Mouse (Mus musculus) forebrain, embryonic 12.5 days (tissue): Measurements from ENCODE around the gene Sncb. TPM values are rescaled to one million over a fixed set of nuclear protein-coding genes. Genes with fewer than 3 reads are reported as not detected.

Source experiments
- ATAC-seq: fragments of 200-750 bp; cut with Nextera tagmentation; 2 replicates; pipeline ENCODE4 v1.8.0; 2017; ENCODE audit warnings: moderate TSS enrichment; ENCODE audit not compliant: low FRiP score
- H3K27ac ChIP-seq: fragments of 300-500 bp; sonication (generic); 2 replicates; pipeline ENCODE4 v1.5.1; 2016; ENCODE audit warnings: mild to moderate bottlenecking
- H3K27me3 ChIP-seq: fragments of 300-500 bp; sonication (generic); 2 replicates; pipeline ENCODE4 v1.6.1; 2016; ENCODE audit warnings: mild to moderate bottlenecking
- H3K36me3 ChIP-seq: fragments of 300-500 bp; sonication (generic); replicated peaks from 2 replicates; pipeline ENCODE4 v1.6.1; 2016; ENCODE audit warnings: mild to moderate bottlenecking
- H3K4me1 ChIP-seq: fragments of 300-500 bp; sonication (generic); 2 replicates; pipeline ENCODE4 v1.6.1; 2016
- H3K4me2 ChIP-seq: fragments of 300-500 bp; sonication (generic); 2 replicates; pipeline ENCODE4 v1.6.1; 2016; ENCODE audit warnings: mild to moderate bottlenecking, moderate library complexity
- H3K4me3 ChIP-seq: fragments of 300-500 bp; sonication (generic); replicated peaks from 2 replicates; pipeline ENCODE4 v1.5.1; 2016; ENCODE audit warnings: mild to moderate bottlenecking
- H3K9ac ChIP-seq: fragments of 300-500 bp; sonication (generic); 2 replicates; pipeline ENCODE4 v1.6.1; 2016; ENCODE audit warnings: mild to moderate bottlenecking
- H3K9me3 ChIP-seq: fragments of 300-500 bp; sonication (generic); 2 replicates; pipeline ENCODE4 v1.6.1; 2016
- WGBS: fragments of 180-500 bp; shearing (Covaris S2); methylation state at CpG from one replicate; pipeline ENCODE4 v1.1.7; 2016; 5-methylcytosine and 5-hydroxymethylcytosine counted together
- polyA plus RNA-seq: library from polyadenylated mRNA; unstranded; fragments of >200 nt; fragmentation: Nextera tagmentation; extraction: Ambion mirVana; gene quantifications from 2 replicates; pipeline ENCODE4 v1.2.1, GENCODE M21; 2016

Sncb gene
- polyA plus RNA-seq, 1 experiment from 2014 or later: 3.6 TPM

GRCm38 (mm10) chr13:54765281-54766191 lies 859 bp downstream of the Sncb start:
- H3K9ac ChIP-seq: peak overlapping the region; percentile 57
- no peak overlapping the region for H3K27ac ChIP-seq
- H3K36me3 ChIP-seq: no peaks in the 10 kb centered on the region
- peaks cover 22% of the 10 kb centered on the region for H3K4me1 ChIP-seq
- ATAC-seq: peak; percentile 50; the same call in 1 of the 2 replicates
- peaks cover 72% of the 10 kb centered on the region for H3K27me3 ChIP-seq
- peak overlapping the region; percentile 49 for H3K4me3 ChIP-seq
- WGBS: 4% methylated on average over 44 of the region's 44 CpGs
- no peaks in the 10 kb centered on the region for H3K9me3 ChIP-seq
- H3K4me2 ChIP-seq: peak overlapping the region; percentile 84

DNA sequence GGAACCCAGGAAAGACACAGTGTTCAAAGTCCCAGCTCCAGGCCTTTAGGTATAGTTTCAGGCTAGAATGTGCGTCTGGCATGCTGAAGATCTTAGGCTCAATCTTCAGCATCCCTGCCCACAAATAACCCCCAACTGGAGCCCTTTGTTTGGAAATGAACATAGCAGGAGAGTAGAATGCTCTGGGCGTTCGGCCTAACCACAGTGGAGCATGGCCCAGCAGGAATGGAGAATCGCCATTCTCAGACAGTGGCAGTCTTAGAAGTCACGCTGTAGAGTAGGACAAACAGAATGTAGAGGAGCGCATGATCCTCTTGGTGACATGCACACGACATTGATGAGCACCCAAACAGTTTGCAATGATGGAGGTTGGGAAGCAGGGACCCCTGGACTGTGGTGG lies 5.5 kb downstream of the Sncb start:
- Histone ChIP-seq H3K27ac (no peak overlapping the region), H3K4me1 (peaks cover 43% of the 10 kb centered on the region), H3K9me3 (no peaks in the 10 kb centered on the region), H3K4me2 (no peak overlapping the region), H3K27me3 (peaks cover 76% of the 10 kb centered on the region), H3K4me3 (no peak overlapping the region), H3K9ac (no peak overlapping the region), H3K36me3 (no peaks in the 10 kb centered on the region)
- ATAC-seq: no peak
- 73% methylated on average over 7 of the region's 7 CpGs for WGBS

- no peak overlapping the region for H3K27ac ChIP-seq
These were observed 6.1 kb downstream of the Sncb start for GRCm38 (mm10) chr13:54760164-54760795.

GRCm38 (mm10) chr13:54759496-54759895 lies 6.9 kb downstream of the Sncb start:
- Histone ChIP-seq H3K4me3 (peak overlapping the region; percentile 47; the same call in 1 of the 2 replicates), H3K9me3 (no peaks in the 10 kb centered on the region), H3K4me1 (peaks cover 43% of the 10 kb centered on the region), H3K27me3 (peaks cover 69% of the 10 kb centered on the region), H3K9ac (no peak overlapping the region; the same call in 1 of the 2 replicates), H3K27ac (no peak overlapping the region), H3K36me3 (no peaks in the 10 kb centered on the region), H3K4me2 (peak overlapping the region; percentile 85)
- 10% methylated on average over 7 of the region's 7 CpGs for WGBS
- no peak for ATAC-seq

More at GRCm38 (mm10) chr13:54760164-54760795, 6.1 kb downstream of the Sncb start:
- Histone ChIP-seq H3K4me3 (no peak overlapping the region), H3K9me3 (no peaks in the 10 kb centered on the region), H3K27me3 (peaks cover 74% of the 10 kb centered on the region), H3K4me2 (no peak overlapping the region), H3K4me1 (peaks cover 41% of the 10 kb centered on the region), H3K36me3 (no peaks in the 10 kb centered on the region), H3K9ac (no peak overlapping the region)
- ATAC-seq: no peak
- WGBS: 64% methylated on average over 8 of the region's 8 CpGs

- H3K36me3 ChIP-seq: no peaks in the 10 kb centered on the region
- H3K4me1 ChIP-seq: peaks cover 46% of the 10 kb centered on the region
- H3K27ac ChIP-seq: peak overlapping the region; percentile 94
- peaks cover 66% of the 10 kb centered on the region for H3K27me3 ChIP-seq
- H3K4me3 ChIP-seq: peak overlapping the region; percentile 47
- peak; percentile 30; the same call in 1 of the 2 replicates for ATAC-seq
- H3K9me3 ChIP-seq: no peaks in the 10 kb centered on the region
- peak overlapping the region; percentile 61 for H3K9ac ChIP-seq
- 0% methylated on average over 29 of the region's 29 CpGs for WGBS
- peak overlapping the region; percentile 85 for H3K4me2 ChIP-seq
These were observed 7.5 kb downstream of the Sncb start for GRCm38 (mm10) chr13:54758756-54759470.

- peak; percentile 86 for ATAC-seq
- peaks cover 46% of the 10 kb centered on the region for H3K4me1 ChIP-seq
- peak overlapping the region; percentile 61 for H3K9ac ChIP-seq
- H3K27ac ChIP-seq: peak overlapping the region; percentile 94
- H3K27me3 ChIP-seq: peaks cover 64% of the 10 kb centered on the region
- no peaks in the 10 kb centered on the region for H3K9me3 ChIP-seq
- peak overlapping the region; percentile 47 for H3K4me3 ChIP-seq
- H3K36me3 ChIP-seq: no peaks in the 10 kb centered on the region
- H3K4me2 ChIP-seq: peak overlapping the region; percentile 85
- under 1% methylated on average over 43 of the region's 43 CpGs for WGBS
These were observed 8.2 kb downstream of the Sncb start for GRCm38 (mm10) chr13:54758045-54758755.

DNA sequence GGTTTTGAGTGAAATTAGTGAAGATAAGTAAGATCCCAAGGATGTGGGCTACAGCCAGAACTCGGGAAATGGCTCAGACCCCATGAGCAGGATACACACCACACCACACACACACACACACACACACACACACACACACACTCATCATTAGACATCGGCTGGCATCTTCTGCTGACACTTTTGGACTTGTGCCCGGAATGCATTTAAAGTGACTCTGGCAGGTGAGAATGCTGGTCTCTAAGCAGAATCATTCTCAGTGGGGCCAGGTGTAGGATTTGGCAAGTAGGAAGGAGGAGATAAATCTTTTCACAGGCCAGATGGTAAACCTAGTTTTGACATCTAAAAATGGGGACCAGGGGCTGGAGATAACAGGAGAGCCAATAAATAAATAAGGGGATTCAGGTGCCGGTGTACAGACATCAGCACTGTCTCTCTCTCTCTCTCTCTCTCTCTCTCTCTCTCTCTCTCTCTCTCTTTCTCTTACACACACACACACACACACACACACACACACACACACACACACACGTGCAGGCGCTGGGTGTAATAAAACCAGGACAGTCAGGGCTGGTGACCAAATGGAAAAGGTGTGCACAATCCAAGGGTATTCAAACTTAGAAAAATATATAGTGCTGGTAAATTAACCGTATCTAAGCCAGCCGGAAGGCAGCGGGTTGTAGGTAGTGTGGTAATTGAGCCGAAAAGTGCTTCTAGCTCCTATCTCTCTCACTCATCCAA lies 9.1 kb downstream of the Sncb start:
- Histone ChIP-seq H3K27me3 (peaks cover 63% of the 10 kb centered on the region), H3K4me3 (peak overlapping the region; percentile 47), H3K9me3 (no peaks in the 10 kb centered on the region), H3K4me1 (peaks cover 46% of the 10 kb centered on the region), H3K9ac (peak overlapping the region; percentile 61; the same call in 1 of the 2 replicates), H3K4me2 (peak overlapping the region; percentile 85), H3K27ac (peak overlapping the region; percentile 94), H3K36me3 (no peaks in the 10 kb centered on the region)
- no peak for ATAC-seq
- WGBS: 37% methylated on average over 10 of the region's 10 CpGs

DNA sequence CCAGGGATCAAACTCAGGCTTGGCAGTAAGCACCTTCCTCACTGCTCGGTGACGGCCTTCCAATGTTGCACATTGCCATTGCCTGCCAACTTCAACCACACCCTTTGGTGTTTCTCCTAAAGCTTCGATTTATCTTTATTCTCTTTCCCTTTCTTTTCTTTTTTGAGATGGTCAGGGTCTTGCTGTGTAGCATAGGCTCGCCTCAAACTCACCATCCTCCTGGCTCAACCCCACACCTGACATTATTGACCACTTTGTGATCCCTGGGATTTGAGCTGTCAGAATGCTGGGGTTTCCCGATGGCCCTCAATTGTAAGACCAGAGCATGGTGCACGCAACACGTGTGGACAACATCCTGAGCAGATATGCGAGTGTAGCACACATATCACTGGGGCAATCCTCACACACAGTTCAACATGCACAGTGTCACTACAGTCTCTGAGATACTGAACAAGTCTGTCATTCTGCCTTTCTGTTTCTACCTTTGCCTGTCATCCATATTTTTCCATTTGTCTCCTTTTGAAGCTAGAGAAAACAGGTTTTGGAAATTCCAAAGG lies 10.2 kb downstream of the Sncb start:
- WGBS: 89% methylated on average over 8 of the region's 8 CpGs
- no peak overlapping the region for H3K27ac ChIP-seq
- H3K4me3 ChIP-seq: no peak overlapping the region
- no peak overlapping the region for H3K9ac ChIP-seq
- no peaks in the 10 kb centered on the region for H3K36me3 ChIP-seq
- H3K27me3 ChIP-seq: peaks cover 65% of the 10 kb centered on the region
- no peaks in the 10 kb centered on the region for H3K9me3 ChIP-seq
- H3K4me2 ChIP-seq: no peak overlapping the region
- H3K4me1 ChIP-seq: peaks cover 46% of the 10 kb centered on the region
- ATAC-seq: no peak

- H3K4me1 ChIP-seq: peaks cover 43% of the 10 kb centered on the region
- no peaks in the 10 kb centered on the region for H3K9me3 ChIP-seq
- no peak overlapping the region for H3K4me3 ChIP-seq
- peaks cover 64% of the 10 kb centered on the region for H3K27me3 ChIP-seq
- H3K27ac ChIP-seq: peak overlapping the region; percentile 75
- WGBS: 25% methylated on average over 9 of the region's 9 CpGs
- H3K36me3 ChIP-seq: no peaks in the 10 kb centered on the region
- ATAC-seq: no peak
- no peak overlapping the region for H3K9ac ChIP-seq
- peak overlapping the region; percentile 17; the same call in 1 of the 2 replicates for H3K4me2 ChIP-seq
These were observed 11.1 kb downstream of the Sncb start for GRCm38 (mm10) chr13:54755201-54755830.

- H3K27ac ChIP-seq: no peak overlapping the region
- no peaks in the 10 kb centered on the region for H3K36me3 ChIP-seq
- H3K4me1 ChIP-seq: peaks cover 42% of the 10 kb centered on the region
- H3K4me2 ChIP-seq: no peak overlapping the region
- WGBS: 42% methylated on average over 12 of the region's 12 CpGs
- H3K9ac ChIP-seq: no peak overlapping the region
- peaks cover 61% of the 10 kb centered on the region for H3K27me3 ChIP-seq
- no peaks in the 10 kb centered on the region for H3K9me3 ChIP-seq
- H3K4me3 ChIP-seq: no peak overlapping the region
- no peak for ATAC-seq
These were observed 12.0 kb downstream of the Sncb start for GRCm38 (mm10) chr13:54754169-54755080.
